Mouse (Mus musculus) embryo, embryonic 9.5 days (tissue): ENCODE measurements at regions not wholly inside any gene's neighbourhood (a gene's known extent, or its start where the extent isn't known, plus 50 kb on each side); places are given as distances from the start of the nearest gene placed in this dataset.

ENCODE experiments used
- DNase-seq: peaks from one replicate; pipeline ENCODE4 v3.0.0-alpha.2; 2017; ENCODE audit errors: extremely low spot score

DNA sequence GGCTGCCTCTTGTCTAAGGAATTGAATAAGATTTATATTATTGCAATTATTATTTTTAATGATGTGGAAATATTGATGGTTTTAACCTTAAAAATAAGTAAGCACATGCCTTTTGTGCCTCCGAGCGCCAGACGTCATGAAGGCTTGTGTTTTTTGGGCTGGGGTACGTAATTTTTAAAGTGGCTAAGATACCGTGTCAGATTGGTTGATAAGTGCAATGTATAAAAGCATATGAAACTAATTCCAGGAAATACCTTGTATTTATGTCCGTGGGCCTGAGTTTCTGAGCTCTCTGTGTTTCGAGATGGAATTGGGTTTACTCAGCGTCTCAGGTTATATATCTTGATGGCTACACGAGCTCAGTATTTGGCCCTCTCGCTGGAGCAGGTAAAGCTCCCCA is 414.7 kb downstream of the Med13l start:
- DNase-seq, result no peak

GRCm38 (mm10) chr5:118978921-118979630 is 418.6 kb downstream of the Med13l start:
- no peak for DNase-seq

GRCm38 (mm10) chr5:118981046-118981445 is 420.6 kb downstream of the Med13l start:
- DNase-seq, result peak; percentile 36

GRCm38 (mm10) chr5:118984251-118984650 is 423.8 kb downstream of the Med13l start:
- no peak for DNase-seq

DNA sequence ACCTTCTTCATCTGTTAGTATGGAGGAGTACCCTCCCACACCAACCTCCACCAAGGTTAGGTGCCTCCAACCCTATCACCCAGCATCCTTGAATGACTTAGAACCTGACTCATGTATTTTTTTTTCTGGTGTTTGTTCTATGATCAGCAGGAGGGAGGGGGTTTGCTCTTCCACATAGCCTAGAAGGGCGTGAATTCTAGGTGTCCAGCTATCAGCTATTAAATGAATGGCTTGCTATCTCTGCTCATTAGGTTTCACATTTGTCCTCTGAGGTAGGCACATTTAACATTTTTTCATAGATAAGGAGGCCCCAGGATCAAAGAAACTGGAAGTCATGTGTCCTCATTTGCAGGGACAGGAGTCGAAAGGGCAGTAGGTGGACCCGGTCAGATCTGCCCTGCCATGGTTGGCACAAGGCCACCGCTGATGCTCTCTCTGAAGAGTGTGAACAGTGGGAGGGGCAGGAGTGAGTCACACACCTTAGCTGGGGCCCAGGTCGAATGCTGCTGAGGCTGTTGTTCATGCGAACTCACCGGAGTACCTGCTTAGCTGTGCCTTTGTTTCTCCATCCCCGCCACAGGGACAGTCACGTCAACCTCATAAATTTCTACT is 424.4 kb downstream of the Med13l start:
- no peak for DNase-seq

- peak; percentile 45 for DNase-seq
Measured at GRCm38 (mm10) chr5:118987376-118988000, 427.0 kb downstream of the Med13l start.

GRCm38 (mm10) chr5:118999124-118999523 is 438.6 kb downstream of the Med13l start:
- peak; percentile 74 for DNase-seq

DNA sequence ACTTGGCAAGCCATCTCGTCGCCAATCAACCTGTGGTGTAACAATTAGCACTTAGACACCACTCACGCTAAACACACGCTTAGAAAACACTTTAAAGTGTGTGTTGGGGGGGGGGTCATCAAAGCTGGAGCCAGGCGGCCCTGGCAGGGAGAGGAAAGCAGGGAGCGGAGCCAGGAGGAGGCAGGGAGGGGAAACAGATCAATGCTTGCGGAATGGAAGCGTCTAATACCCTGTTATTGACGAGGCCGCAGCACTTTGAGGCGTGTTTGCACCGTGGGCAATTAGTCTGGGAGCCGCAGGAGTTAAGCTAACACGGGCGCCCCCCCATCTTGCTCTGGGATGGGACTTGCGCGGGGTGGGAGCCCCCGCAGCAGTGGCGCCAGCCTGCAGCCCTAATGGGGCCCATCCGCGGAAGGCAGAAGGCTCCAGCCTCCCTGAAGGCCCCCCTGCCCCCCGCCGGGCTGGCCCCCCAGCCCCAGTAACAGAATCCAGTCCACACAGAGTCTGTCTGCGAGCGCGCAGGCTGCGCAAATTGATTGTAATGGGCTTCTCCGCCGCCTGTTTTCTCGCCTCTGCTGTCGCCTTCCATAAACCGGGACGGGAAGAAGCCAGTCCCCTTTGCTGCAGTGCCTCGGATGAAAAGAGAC is 445.5 kb downstream of the Med13l start:
- peak; percentile 44 for DNase-seq

GRCm38 (mm10) chr5:119010048-119010447 is 449.6 kb downstream of the Med13l start:
- DNase-seq, result no peak

GRCm38 (mm10) chr5:119015181-119015580 is 454.7 kb downstream of the Med13l start:
- no peak for DNase-seq

- peak; percentile 32 for DNase-seq
Measured at GRCm38 (mm10) chr5:119015606-119016255, 455.3 kb downstream of the Med13l start.

- DNase-seq, result peak; percentile 14
Measured at GRCm38 (mm10) chr5:119016420-119016819, 455.9 kb downstream of the Med13l start.

- DNase-seq, result no peak
Measured at GRCm38 (mm10) chr5:119023947-119024346, 463.5 kb downstream of the Med13l start.

DNA sequence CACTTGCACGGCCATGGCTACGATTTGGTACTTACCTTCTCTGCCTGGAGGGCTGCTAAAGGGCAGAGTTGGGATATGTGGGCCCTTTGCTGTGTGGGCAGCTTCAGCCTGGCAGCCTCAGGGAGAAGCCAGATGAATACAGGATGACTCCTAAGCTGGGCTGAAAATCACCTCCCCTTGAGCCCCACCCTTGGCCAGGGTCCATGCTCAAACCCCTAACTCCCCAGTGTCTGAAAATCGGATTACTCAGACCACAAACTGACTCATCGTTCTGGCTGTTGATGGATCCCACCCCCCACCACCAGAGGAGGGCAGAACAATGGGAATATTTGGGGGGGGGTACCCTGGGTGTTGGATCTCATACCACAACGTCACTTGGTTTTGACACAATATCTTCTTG is 471.6 kb downstream of the Med13l start:
- no peak for DNase-seq

DNA sequence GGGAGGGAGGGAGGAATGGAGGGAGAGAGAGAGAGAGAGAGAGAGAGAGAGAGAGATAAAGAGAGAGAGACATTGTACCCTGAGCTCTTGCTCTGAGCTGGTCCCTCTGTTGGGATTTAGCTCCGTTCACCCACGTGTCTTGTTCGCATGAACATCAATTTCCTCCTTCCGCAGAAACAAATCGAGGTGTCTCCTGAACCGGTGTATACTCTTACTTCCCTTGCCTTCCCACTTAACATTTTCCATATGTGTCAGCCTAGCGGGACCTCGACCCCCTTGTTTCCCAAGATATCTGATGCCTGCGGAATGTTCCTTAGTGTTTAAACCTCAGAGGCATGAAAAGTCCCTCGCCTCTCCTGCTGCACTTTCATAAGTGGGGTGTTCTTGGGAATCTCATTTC is 484.1 kb downstream of the Med13l start:
- no peak for DNase-seq

- no peak for DNase-seq
Measured at GRCm38 (mm10) chr5:119047581-119047980, 487.1 kb downstream of the Med13l start.

DNA sequence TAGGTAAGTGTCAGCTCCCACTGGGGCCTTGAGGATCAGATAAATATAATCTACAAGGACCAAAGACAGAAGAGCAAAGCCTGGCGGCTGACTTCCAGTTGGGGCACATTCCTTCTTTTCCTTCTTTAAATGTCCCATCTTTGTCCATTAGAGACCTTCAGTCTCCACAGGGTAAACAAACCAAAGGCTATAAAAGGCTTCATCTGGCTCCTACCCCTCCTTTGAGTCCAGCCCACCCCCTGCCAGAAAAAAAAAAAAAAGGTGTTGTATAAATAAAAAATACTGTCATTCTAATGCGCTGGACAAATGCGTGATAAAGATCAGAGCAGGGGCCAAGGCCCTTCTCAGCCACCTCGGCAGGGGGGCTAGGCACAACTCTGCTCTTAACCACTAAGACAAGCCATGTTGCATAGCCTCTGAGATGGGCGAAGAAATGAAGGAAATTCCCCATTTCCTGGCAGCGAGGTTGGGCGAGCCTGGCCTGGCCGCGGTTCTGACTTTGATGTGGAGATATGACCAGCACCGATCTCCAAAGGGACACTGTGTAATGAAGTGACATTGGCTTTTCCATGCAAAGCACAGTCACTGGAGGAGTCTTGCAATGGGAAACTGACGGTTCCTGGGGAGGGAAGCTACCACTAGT is 492.0 kb downstream of the Med13l start:
- no peak for DNase-seq

GRCm38 (mm10) chr5:119053738-119054137 is 493.3 kb downstream of the Med13l start:
- no peak for DNase-seq

DNA sequence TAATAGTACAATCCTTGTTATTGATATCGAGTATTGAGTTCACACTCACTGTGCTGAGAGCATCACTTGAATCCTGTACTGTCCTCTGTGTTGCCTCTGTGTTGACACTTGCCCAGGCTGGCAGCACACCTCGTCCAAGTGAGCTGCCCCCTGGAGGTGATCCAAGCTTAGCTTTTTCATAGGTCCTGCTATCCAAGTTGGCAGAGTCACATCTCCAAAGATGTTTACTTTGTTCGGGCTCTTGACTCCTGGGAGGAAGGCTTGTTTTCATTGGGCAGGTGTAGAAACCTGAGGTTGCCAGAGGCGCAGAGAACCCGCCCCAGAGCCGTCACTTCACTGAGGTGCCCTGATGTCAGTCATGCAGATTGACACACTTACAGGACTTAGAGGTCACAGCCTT is 493.9 kb downstream of the Med13l start:
- no peak for DNase-seq

DNA sequence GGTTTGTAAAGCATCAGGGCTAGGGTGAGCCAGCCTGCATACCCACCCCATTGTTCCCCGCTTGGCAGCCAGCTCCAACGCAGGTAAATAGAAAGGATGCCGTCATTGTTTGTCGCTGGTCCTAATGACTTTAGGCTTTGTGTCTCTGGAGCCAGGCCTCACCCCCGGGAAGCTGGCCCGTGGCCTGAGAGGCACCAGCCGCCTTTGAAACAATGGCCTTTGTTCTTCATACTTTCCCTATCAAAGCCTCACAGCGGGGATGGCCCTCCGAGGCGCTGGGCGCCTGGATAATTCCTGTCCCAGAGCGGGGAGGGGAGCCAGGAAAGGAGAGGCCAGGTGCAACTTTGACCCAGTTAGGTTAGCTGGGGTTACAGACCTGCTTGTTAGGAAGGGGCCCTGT is 495.0 kb downstream of the Med13l start:
- peak; percentile 45 for DNase-seq

DNA sequence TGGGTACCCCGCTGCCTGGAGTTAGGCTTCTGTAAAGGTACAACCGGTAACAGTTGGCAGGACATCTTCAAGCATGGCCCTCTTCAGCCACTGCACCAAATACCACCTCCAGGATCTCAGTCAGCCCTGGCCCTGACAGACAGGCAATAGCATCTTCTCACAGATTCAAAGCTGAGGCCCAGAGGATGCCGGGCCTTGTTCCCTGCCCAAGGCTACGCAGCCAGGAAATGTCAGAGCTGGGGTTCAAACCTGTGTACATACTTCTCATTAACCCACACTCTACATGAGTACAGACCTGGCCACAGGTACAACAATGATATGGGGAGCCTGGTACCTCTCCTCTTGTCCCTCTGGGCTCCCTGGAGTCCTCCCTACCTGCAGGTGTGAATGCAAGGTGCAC is 497.3 kb downstream of the Med13l start:
- DNase-seq, result no peak
